Mouse (Mus musculus): ENCODE measurements around the gene Smarcd1.
A peak's percentile ranks its signal among the peaks of the same experiment; 100 is the strongest.

Gene Smarcd1

GRCm38 (mm10) chr15:99701999-99702900 is at the start of gene Smarcd1:
TSS of gene Smarcd1 (plus strand) at chr15:99702129.
- DNase-seq (ENCODE audit: low spot score in 2 of 2): peak; percentile 89 to 92

GRCm38 (mm10) chr15:99653291-99653690 is 48.6 kb upstream of the Smarcd1 start:
- no peak for DNase-seq (ENCODE audit: low spot score in 2 of 2)

GRCm38 (mm10) chr15:99653876-99654275 is 48.1 kb upstream of the Smarcd1 start:
- no peak for DNase-seq (ENCODE audit: low spot score in 2 of 2)

GRCm38 (mm10) chr15:99655956-99656355 is 46.0 kb upstream of the Smarcd1 start:
- DNase-seq (ENCODE audit: low spot score in 2 of 2): no peak

- no peak for DNase-seq (ENCODE audit: low spot score in 2 of 2)
These were observed 43.5 kb upstream of the Smarcd1 start for GRCm38 (mm10) chr15:99658437-99658836.

- DNase-seq (ENCODE audit: low spot score in 2 of 2): no peak
These were observed 40.7 kb upstream of the Smarcd1 start for GRCm38 (mm10) chr15:99661121-99661830.

- no peak for DNase-seq (ENCODE audit: low spot score in 2 of 2)
These were observed 39.6 kb upstream of the Smarcd1 start for GRCm38 (mm10) chr15:99662371-99662770.

GRCm38 (mm10) chr15:99663964-99664599 is 37.8 kb upstream of the Smarcd1 start:
- no peak for DNase-seq (ENCODE audit: low spot score in 2 of 2)

- peak; percentile 52 to 64 for DNase-seq (ENCODE audit: low spot score in 2 of 2)
These were observed 37.1 kb upstream of the Smarcd1 start for GRCm38 (mm10) chr15:99664600-99665451.

- DNase-seq (ENCODE audit: low spot score in 2 of 2): no peak
These were observed 34.4 kb upstream of the Smarcd1 start for GRCm38 (mm10) chr15:99667544-99667943.

- DNase-seq (ENCODE audit: low spot score in 2 of 2): peak; percentile 59 to 74
These were observed 33.0 kb upstream of the Smarcd1 start for GRCm38 (mm10) chr15:99668881-99669280.

- no peak for DNase-seq (ENCODE audit: low spot score in 2 of 2)
These were observed 32.5 kb upstream of the Smarcd1 start for GRCm38 (mm10) chr15:99669392-99669791.

- DNase-seq (ENCODE audit: low spot score in 2 of 2): peak; percentile 63 to 67
These were observed 31.6 kb upstream of the Smarcd1 start, which contains the start of gene Asic1 for GRCm38 (mm10) chr15:99670154-99670821. TSS of gene Asic1 (plus strand) at chr15:99670368.

- no peak for DNase-seq (ENCODE audit: low spot score in 2 of 2)
These were observed 30.8 kb upstream of the Smarcd1 start for GRCm38 (mm10) chr15:99670964-99671670.

GRCm38 (mm10) chr15:99671783-99672182 is 30.1 kb upstream of the Smarcd1 start:
- DNase-seq (ENCODE audit: low spot score in 2 of 2): no peak

GRCm38 (mm10) chr15:99674866-99675265 is 27.1 kb upstream of the Smarcd1 start:
- no peak for DNase-seq (ENCODE audit: low spot score in 2 of 2)

GRCm38 (mm10) chr15:99677089-99677488 is 24.8 kb upstream of the Smarcd1 start:
- no peak for DNase-seq (ENCODE audit: low spot score in 2 of 2)

GRCm38 (mm10) chr15:99678063-99678800 is 23.7 kb upstream of the Smarcd1 start:
- no peak for DNase-seq (ENCODE audit: low spot score in 2 of 2)

GRCm38 (mm10) chr15:99679008-99679407 is 22.9 kb upstream of the Smarcd1 start:
- no peak for DNase-seq (ENCODE audit: low spot score in 2 of 2)
